Mouse (Mus musculus) forebrain, embryonic 11.5 days (tissue): ENCODE results near the gene Timd2. TPM values are rescaled to one million over a fixed set of nuclear protein-coding genes. Genes with fewer than 3 reads are reported as not detected.
"Not testable (repeated sequence)": the region's sequence is repeated elsewhere in the genome, so short reads cannot be mapped to it uniquely, and the experiment has no call there.

Experiments
- ATAC-seq: fragments of 200-750 bp; cut with Nextera tagmentation; replicated peaks from 2 replicates; pipeline ENCODE4 v1.8.0; 2017; ENCODE audit warnings: moderate TSS enrichment; ENCODE audit not compliant: low FRiP score
- DNase-seq: peaks from one replicate; pipeline ENCODE4 v3.0.0-alpha.2; 2017; ENCODE audit warnings: low spot score
- H3K27ac ChIP-seq: fragments of 300-500 bp; sonication (generic); 2 replicates; pipeline ENCODE4 v1.5.1; 2014; ENCODE audit warnings: low read depth, low read length
- H3K27me3 ChIP-seq: fragments of 300-500 bp; sonication (generic); 2 replicates; pipeline ENCODE4 v1.6.1; 2014; ENCODE audit warnings: mild to moderate bottlenecking, low read length, mixed read lengths; ENCODE audit not compliant: control insufficient read depth, insufficient read depth
- H3K36me3 ChIP-seq: fragments of 300-500 bp; sonication (generic); 2 replicates; pipeline ENCODE4 v1.6.1; 2014; ENCODE audit warnings: mild to moderate bottlenecking, low read length, moderate library complexity, mixed read lengths; ENCODE audit not compliant: control insufficient read depth, insufficient read depth
- H3K4me1 ChIP-seq: fragments of 300-500 bp; sonication (generic); replicated peaks from 2 replicates; pipeline ENCODE4 v1.6.1; 2014; ENCODE audit warnings: low read length, mixed read lengths; ENCODE audit not compliant: control insufficient read depth, insufficient read depth
- H3K4me2 ChIP-seq: fragments of 300-500 bp; sonication (generic); 2 replicates; pipeline ENCODE4 v1.6.1; 2014; ENCODE audit warnings: low read depth, mild to moderate bottlenecking, low read length, moderate library complexity, mixed read lengths; ENCODE audit not compliant: severe bottlenecking
- H3K4me3 ChIP-seq: fragments of 300-500 bp; sonication (generic); 2 replicates; pipeline ENCODE4 v1.5.1; 2014; ENCODE audit warnings: low read depth, low read length
- H3K9ac ChIP-seq: fragments of 300-500 bp; sonication (generic); 2 replicates; pipeline ENCODE4 v1.6.1; 2014; ENCODE audit warnings: low read length
- H3K9me3 ChIP-seq: fragments of 300-500 bp; sonication (generic); 2 replicates; pipeline ENCODE4 v1.6.1; 2016; ENCODE audit warnings: low read length, mixed read lengths; ENCODE audit not compliant: control insufficient read depth
- WGBS: fragments of 180-500 bp; shearing (Covaris S2); extraction: QIAGEN DNeasy Blood & Tissue Kit; methylation state at CpG from one replicate; pipeline ENCODE4 v1.1.7; 2014; 5-methylcytosine and 5-hydroxymethylcytosine counted together
- polyA plus RNA-seq: library from polyadenylated mRNA; unstranded; fragments of >200 nt; fragmentation: Nextera tagmentation; extraction: Ambion mirVana; gene quantifications from 2 replicates; pipeline ENCODE4 v1.2.1, GENCODE M21; 2014

Timd2 gene
- polyA plus RNA-seq, 1 experiment from 2014 or later = 0.28 TPM

GRCm38 (mm10) chr11:46682842-46683241, 24.0 kb downstream of the Timd2 start:
- WGBS = 86% methylated on average over 1 of the region's 1 CpGs
- no peak for ATAC-seq

GRCm38 (mm10) chr11:46667938-46668337, 38.9 kb downstream of the Timd2 start:
- H3K4me3 ChIP-seq = no peak overlapping the region
- H3K27me3 ChIP-seq = no peaks in the 10 kb centered on the region
- H3K4me2 ChIP-seq = no peak overlapping the region
- no peak for ATAC-seq
- no peaks in the 10 kb centered on the region for H3K36me3 ChIP-seq
- H3K4me1 ChIP-seq = no peaks in the 10 kb centered on the region
- WGBS = 78% methylated on average over 2 of the region's 2 CpGs
- no peak overlapping the region for H3K9ac ChIP-seq
- no peaks in the 10 kb centered on the region for H3K9me3 ChIP-seq
- no peak for DNase-seq
- no peak overlapping the region for H3K27ac ChIP-seq

More at GRCm38 (mm10) chr11:46682842-46683241, 24.0 kb downstream of the Timd2 start:
- no peak for DNase-seq
- no peaks in the 10 kb centered on the region for H3K4me1 ChIP-seq
- H3K9ac ChIP-seq = no peak overlapping the region
- no peaks in the 10 kb centered on the region for H3K36me3 ChIP-seq
- no peak overlapping the region for H3K27ac ChIP-seq
- no peak overlapping the region for H3K4me3 ChIP-seq
- H3K9me3 ChIP-seq = no peaks in the 10 kb centered on the region
- no peak overlapping the region for H3K4me2 ChIP-seq
- H3K27me3 ChIP-seq = no peaks in the 10 kb centered on the region

- WGBS = 93% methylated on average over 3 of the region's 3 CpGs
- H3K4me1 ChIP-seq = no peaks in the 10 kb centered on the region
- ATAC-seq (no peak), DNase-seq (no peak)
- no peaks in the 10 kb centered on the region for H3K36me3 ChIP-seq
- no peaks in the 10 kb centered on the region for H3K27me3 ChIP-seq
- no peak overlapping the region for H3K4me2 ChIP-seq
- H3K4me3 ChIP-seq = no peak overlapping the region
- H3K9me3 ChIP-seq = no peaks in the 10 kb centered on the region
- no peak overlapping the region for H3K27ac ChIP-seq
- no peak overlapping the region for H3K9ac ChIP-seq
Observed at GRCm38 (mm10) chr11:46667105-46667504, 39.8 kb downstream of the Timd2 start.

GRCm38 (mm10) chr11:46665599-46666522, 41.0 kb downstream of the Timd2 start:
- ATAC-seq = peak; percentile 71
- 72% methylated on average over 6 of the region's 6 CpGs for WGBS
- H3K27ac ChIP-seq = no peak overlapping the region

GRCm38 (mm10) chr11:46663215-46663614, 43.6 kb downstream of the Timd2 start:
- no peak for DNase-seq
- Histone ChIP-seq H3K9ac (no peak overlapping the region), H3K4me1 (no peaks in the 10 kb centered on the region), H3K27ac (no peak overlapping the region), H3K4me3 (no peak overlapping the region), H3K9me3 (no peaks in the 10 kb centered on the region), H3K4me2 (no peak overlapping the region), H3K36me3 (no peaks in the 10 kb centered on the region), H3K27me3 (no peaks in the 10 kb centered on the region)
- 66% methylated on average over 4 of the region's 4 CpGs for WGBS
- ATAC-seq = no peak

More at GRCm38 (mm10) chr11:46665599-46666522, 41.0 kb downstream of the Timd2 start:
- no peaks in the 10 kb centered on the region for H3K36me3 ChIP-seq
- H3K4me2 ChIP-seq = no peak overlapping the region
- H3K4me1 ChIP-seq = no peaks in the 10 kb centered on the region
- H3K9ac ChIP-seq = no peak overlapping the region
- no peak overlapping the region for H3K4me3 ChIP-seq
- no peaks in the 10 kb centered on the region for H3K9me3 ChIP-seq
- H3K27me3 ChIP-seq = no peaks in the 10 kb centered on the region
- peak; percentile 53 for DNase-seq

GRCm38 (mm10) chr11:46652476-46652875, 54.4 kb downstream of the Timd2 start:
- DNase-seq = no peak
- Histone ChIP-seq H3K9ac (no peak overlapping the region), H3K27me3 (no peaks in the 10 kb centered on the region), H3K4me3 (no peak overlapping the region), H3K27ac (no peak overlapping the region), H3K36me3 (no peaks in the 10 kb centered on the region), H3K9me3 (no peaks in the 10 kb centered on the region), H3K4me1 (no peaks in the 10 kb centered on the region), H3K4me2 (no peak overlapping the region)
- WGBS = 90% methylated on average over 3 of the region's 3 CpGs
- no peak for ATAC-seq

- not testable (repeated sequence) for DNase-seq, H3K4me2 ChIP-seq, H3K9ac ChIP-seq, H3K36me3 ChIP-seq, H3K4me3 ChIP-seq, H3K9me3 ChIP-seq, H3K27ac ChIP-seq, ATAC-seq, H3K4me1 ChIP-seq, H3K27me3 ChIP-seq
- WGBS = 42% methylated on average over 3 of the region's 3 CpGs
Observed at GRCm38 (mm10) chr11:46649655-46650054, 57.2 kb downstream of the Timd2 start.

- ATAC-seq (no peak), DNase-seq (no peak)
- Histone ChIP-seq H3K27me3 (no peaks in the 10 kb centered on the region), H3K27ac (no peak overlapping the region), H3K4me2 (no peak overlapping the region), H3K9me3 (no peaks in the 10 kb centered on the region), H3K4me1 (no peaks in the 10 kb centered on the region), H3K4me3 (no peak overlapping the region), H3K9ac (no peak overlapping the region), H3K36me3 (no peaks in the 10 kb centered on the region)
- 93% methylated on average over 1 of the region's 1 CpGs for WGBS
Observed at GRCm38 (mm10) chr11:46644824-46645223, 62.0 kb downstream of the Timd2 start.

- H3K27ac ChIP-seq = no peak overlapping the region
- no peak for DNase-seq
- ATAC-seq = no peak
- H3K36me3 ChIP-seq = no peaks in the 10 kb centered on the region
- H3K9ac ChIP-seq = no peak overlapping the region
- H3K4me2 ChIP-seq = no peak overlapping the region
- H3K27me3 ChIP-seq = no peaks in the 10 kb centered on the region
- no peaks in the 10 kb centered on the region for H3K9me3 ChIP-seq
- no peak overlapping the region for H3K4me3 ChIP-seq
- no peaks in the 10 kb centered on the region for H3K4me1 ChIP-seq
- WGBS = 81% methylated on average over 3 of the region's 3 CpGs
Observed at GRCm38 (mm10) chr11:46636568-46636967, 70.3 kb downstream of the Timd2 start.
